Mouse (Mus musculus) left cerebral cortex, adult 18-20 months (tissue): Measurements from ENCODE around the gene Eddm3b. TPM values are rescaled to one million over a fixed set of nuclear protein-coding genes. Genes with fewer than 3 reads are reported as not detected.
"Not testable (repeated sequence)": the region's sequence is repeated elsewhere in the genome, so short reads cannot be mapped to it uniquely, and the experiment has no call there.

Experiments used
- DNase-seq, 2 experiments: peaks; one replicate each; pipeline ENCODE4 v3.0.0; 2021 to 2022; ENCODE audit warnings: low spot score in 2 of 2, mixed read lengths in 1 of 2
- total RNA-seq, 2 experiments: library from RNA; stranded (reverse); gene quantifications; 2 replicates each; pipeline ENCODE4 v1.2.3; 2021

The Eddm3b gene
- total RNA-seq, 2 experiments from 2014 or later = not detected

DNA sequence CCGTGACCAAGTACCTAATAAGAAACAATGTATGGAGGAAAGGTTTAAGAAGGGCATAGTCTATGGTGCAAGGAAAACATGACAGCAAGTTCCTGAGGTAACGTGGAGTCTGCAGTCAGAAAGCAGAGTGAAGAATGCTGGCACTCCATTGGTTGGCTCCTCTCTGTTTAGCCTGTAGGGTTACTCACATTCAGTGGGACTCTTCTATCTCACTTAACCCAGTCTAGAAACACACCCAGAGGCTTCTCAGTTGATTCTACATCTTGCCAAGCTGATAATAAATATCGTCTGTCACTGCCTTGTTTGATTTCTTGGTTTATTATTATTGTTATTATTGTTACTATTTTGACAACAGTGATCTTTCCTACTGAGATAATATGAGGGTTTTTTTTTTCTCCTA lies 28.3 kb downstream of the Eddm3b start:
- DNase-seq = no peak

DNA sequence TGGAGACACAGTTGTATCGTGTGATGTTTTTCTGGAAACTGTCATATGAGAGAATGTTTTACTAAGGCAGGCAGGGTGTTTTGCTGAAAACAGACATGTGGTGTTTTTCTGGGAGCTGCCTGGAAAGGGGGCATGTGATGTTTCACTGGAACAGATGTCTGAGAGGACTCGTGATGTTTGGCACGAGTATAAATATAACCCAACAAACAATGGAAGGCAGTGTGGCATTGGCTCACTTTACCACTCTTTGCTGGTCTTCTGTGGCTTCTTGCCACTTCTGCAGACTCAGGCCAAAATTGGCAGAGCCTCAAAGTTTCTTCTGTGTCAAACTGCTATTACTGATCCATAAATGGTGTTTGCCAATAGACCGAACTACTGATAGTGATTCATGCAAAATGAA lies 29.1 kb downstream of the Eddm3b start:
- peak in 1 of 2 experiments; percentile 7 for DNase-seq

DNA sequence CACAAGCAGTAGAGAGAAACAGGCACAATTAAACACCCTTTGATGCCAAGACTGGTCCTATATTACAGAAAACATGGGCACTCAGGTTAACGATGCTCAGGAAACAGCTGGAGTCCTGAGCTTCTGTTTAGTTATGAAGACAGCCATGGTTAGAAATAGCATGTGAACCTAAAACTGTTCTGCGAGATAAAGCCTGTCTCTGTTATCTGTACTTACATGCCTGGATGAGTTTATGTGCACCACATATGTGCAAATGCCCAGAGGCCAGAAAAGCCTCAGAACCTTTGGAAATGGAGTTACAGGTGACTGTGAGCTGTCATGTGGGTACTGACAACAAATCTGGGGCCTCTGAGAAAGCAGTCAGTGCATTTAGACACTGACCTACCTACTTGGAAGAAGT lies 29.7 kb downstream of the Eddm3b start:
- DNase-seq = no peak

DNA sequence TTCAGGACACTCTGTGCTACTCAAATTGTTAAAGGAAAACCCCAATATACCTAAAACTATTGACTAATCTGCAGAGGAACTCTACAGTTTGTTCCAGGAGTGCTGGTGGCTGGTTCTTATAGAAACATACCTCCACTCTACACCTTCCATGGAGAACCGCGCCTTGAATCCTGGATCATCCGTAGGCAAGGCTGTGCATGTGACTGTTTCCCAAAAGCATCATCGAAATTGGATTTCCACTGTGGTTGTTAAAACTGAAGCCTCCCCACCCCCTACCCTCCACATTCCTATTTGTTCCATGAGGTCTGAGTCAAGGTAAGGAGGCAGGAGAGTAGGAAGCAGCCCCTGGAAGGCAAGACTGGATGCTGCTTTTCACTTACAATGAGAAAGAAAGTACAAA lies 30.2 kb downstream of the Eddm3b start:
- no peak for DNase-seq

DNA sequence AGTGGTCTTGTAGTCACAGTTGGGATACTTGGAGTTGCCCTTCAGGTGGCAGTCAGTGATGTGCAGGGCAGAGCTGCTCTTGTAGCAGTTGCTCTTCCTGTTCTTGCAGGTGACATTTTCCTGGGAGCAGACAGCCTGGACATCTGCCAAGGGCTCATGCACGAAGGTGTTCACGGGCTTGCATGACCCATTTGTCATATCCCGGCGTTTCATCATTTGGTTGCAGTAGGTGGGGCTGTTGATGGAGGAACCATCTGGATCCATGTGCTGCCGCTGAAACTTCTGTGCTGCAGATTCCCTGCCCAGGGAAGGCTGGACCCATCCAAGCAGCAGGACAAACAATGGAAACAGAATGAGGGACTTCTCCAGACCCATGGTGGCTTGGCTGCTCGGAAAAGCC lies 31.3 kb downstream of the Eddm3b start:
- no peak for DNase-seq

DNA sequence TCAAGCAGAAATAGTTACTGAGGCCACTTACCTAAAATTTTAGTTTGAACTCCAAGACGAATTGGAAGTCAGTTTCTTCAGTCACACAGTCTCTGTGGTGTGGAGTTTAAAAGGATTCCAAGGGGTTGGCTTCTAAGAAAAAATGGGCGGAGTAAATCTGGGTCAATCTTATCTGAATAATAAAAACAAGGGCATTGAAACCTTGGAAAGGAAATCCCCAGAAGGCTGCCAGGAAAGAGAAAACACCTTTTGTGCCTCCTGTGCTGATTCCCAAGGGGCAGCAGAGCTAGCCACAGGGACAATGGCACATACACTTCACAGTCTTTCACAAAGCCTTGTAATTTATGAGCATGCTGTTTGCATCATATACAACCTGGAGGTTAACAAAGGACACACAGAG lies 32.5 kb downstream of the Eddm3b start, which contains the start of gene Rnase1:
TSS of gene Rnase1 (minus strand) at position 101 of the 400 bp plus-strand sequence.
- no peak for DNase-seq

DNA sequence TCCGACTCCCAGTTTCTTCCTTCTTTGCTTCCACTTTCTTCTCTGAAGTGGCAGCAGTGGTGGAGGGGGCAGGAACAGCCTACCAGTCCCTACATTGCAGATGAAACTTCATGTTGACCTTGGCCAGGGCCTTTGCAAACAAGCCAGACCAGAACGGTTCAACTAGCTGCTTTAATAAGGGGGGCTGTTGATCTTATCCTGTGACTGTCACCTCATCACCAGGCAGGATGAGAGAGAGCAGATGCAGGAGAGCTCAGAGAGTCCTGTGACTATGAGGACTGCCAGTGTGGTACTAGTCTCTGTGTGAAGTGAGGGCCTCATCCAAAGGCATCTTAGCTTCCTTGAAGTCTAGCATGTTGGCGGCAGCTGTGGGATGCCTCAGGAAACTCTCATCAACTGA lies 33.8 kb downstream of the Eddm3b start:
- no peak for DNase-seq

DNA sequence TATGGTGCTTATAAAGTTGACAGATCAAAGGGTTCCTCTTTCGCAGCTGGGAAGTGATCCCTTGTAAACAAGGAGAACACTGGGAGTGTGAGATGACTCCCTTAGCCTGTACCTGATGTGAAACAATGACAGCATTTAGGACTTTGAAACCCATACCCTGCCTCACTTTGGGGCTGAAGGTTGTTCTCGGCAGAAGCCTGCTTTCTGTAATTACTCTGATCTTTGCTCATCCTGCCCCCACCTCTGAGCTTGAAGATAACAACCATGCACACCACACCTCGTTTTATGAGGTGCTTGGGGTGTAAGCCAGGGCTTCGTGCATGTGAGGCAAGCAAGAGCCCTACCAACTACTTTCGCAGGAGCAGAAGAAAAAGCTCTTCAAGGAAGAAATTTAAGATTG lies 34.9 kb downstream of the Eddm3b start:
- no peak for DNase-seq

DNA sequence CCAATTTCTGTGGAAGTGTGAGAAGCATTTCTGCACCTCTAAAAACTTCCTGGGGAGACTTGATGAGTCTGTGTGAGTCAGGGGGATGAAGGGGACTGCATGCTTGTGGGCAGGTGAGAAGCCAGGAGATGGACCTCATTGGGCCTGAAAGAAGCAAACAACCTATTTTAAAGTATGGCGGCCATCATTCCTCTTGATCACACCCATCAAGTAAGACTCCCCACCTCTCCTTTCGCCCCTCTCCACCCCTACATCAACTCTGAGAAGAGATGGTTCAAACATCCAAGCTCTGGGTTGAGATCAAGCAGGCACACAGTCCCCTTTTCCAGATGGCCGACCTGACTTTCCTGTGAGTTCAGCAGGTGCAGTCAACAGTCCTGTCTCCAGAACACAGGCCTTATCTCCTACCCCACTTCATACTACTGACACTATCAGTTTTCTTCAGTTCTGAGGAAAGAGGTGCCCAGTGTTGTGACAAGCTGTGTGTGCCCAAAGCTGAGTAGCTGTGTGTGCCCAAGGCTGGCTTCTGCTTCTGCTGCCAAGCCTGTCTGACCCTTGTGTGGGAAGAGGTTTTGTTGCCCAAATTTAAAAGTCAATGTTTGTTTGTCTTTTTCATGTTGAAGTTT lies 36.1 kb downstream of the Eddm3b start:
- no peak for DNase-seq

DNA sequence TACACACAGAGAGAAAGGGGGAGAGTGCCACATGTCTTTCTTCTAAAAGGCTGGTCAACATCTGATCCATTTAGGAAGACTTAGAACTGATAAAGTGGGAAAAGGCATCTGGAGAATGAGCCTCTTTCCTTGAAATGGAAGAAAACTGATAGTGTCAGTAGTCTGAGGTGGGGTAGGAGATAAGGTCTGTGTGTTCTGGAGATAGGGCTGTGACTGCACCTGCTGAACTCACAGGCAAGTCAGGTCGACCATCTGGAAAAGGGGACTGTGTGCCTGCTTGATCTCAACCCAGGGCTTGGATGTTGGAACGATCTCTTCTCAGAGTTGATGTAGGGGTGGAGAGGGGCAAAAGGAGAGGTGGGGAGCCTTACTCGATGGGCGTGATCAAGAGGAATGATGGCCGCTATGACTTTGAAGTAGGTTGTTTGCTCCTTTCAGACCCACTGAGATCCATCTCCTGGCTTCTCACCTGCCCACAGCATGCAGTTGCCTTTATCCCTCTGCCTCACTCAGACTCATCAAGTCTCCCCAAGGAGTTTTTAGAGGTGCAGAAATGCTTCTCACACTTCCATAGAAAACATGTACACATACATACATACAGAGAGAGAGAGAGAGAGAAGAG lies 38.1 kb downstream of the Eddm3b start:
- no peak for DNase-seq

DNA sequence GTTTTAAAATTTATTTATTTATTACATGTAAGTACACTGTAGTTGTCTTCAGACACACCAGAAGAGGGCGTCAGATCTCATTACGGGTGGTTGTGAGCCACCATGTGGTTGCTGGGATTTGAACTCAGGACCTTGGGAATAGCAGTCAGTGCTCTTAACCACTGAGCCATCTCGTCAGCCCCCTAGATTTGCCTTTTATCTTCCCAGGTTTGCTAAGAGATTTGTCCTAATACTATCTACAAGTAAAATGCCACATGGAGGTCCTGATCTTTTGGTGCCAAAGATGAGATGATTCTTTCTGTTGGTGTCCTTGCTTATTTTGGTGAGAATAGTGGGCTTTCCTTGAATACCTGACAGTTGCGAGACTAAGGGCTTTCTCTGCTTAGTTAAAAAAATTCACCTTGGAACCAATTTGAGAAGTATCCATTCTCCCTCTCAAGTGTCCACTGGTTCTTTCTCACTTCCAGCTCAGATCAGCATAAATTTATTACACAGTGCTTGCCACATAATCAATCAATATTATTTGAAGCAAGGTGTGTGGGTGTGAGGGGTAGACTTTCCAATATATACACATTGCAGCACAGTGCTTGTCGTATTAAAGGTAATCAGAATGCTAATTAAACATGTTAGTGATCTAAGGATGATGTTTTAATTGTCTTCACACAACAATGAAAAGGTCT lies 42.0 kb downstream of the Eddm3b start:
- no peak for DNase-seq

DNA sequence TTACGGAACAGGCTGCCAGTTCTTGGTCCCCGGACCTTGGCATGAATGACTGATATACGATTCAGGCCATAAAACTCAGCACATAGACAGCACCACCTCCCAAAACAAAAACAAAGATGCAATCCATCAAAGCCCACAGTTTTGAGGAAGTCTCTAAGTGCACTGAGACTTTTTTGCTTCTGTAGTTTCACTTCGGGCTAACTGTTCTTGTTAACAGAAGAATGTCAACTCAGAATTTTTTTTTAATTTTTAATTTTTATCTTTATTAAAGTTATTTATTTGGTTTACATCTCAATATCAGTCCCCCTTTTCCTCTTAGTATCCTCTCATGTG lies 42.5 kb downstream of the Eddm3b start:
- DNase-seq = no peak

DNA sequence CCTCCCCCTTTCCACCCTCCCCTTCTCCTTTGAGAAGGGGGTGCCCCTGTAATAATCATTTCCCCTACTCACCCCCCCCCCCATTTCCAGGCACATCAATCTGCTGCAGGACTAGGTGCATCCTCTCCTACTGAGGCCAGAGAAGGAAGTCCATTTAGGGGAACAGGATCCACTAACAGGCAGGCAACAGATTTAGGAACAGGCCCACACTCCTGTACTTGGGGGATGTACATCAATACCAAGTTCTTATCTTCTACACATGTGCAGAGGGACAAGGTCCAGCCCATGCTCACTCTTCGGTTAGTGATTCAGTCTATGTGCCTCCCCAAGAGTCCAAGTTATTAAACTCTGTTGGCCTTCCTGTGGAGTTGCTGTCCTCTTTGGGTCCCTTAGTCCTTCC lies 42.8 kb downstream of the Eddm3b start:
- DNase-seq = no peak

DNA sequence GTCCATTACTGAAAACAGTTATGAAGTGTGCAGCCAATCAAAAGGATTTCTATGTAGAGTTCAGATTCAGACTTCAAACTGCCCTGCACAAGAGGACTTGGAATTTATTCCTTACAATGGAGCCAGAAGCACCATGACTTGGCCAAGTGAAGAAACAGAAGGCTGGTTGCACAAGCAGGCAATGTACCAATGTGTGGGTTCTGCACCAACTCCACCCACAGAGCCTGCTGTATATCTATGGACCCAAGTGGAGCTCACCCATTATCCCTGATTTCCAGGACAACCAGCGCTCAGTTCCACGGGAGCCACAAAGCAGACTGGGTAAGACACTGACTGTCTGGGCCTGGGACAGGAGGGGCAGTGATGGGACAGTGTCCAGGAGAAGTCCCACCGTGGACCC lies 47.8 kb downstream of the Eddm3b start, which contains the start of gene Rnase2b:
TSS of gene Rnase2b (plus strand) at position 285 of the 400 bp plus-strand sequence.
- peak in 1 of 2 experiments; percentile 13 for DNase-seq

DNA sequence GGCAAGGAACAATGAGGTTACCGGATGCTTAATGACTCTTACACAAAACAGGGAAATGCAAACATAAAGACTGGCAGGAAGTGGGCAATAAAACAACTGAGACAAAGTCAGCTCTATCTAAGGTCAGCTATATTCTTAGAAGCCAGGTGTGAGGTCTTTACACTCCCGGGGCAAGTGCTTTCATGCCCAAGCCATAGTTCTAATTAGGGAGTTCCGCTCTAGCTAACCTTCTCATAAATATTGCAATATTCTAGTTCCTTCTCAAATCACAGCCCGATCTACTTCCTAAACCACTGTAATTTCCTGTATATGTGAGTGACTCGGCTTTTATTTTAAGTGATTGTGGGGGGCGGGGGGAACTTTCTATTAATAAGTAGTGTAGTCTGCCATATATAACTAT lies 49.1 kb downstream of the Eddm3b start:
- DNase-seq = not testable (repeated sequence)

DNA sequence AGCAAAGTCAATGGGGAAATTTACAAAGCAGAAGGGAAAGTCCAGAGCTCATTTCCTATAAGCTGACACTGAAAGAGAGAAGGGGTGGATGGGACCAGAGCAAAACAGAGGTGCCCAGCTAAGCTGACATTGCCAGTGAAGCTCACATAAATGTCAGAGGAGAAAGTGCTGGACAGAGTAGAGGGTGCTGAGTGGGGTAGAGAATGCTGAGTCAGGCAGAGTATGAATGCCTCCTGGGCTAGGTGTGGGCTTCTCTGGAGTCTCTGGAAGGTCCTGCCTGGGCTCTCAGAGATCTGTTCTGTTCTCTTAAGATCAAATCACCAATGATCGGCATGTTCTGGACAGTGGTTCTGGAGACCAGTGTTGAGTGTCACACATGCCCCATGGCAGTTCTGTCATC lies 51.2 kb downstream of the Eddm3b start:
- no peak for DNase-seq

DNA sequence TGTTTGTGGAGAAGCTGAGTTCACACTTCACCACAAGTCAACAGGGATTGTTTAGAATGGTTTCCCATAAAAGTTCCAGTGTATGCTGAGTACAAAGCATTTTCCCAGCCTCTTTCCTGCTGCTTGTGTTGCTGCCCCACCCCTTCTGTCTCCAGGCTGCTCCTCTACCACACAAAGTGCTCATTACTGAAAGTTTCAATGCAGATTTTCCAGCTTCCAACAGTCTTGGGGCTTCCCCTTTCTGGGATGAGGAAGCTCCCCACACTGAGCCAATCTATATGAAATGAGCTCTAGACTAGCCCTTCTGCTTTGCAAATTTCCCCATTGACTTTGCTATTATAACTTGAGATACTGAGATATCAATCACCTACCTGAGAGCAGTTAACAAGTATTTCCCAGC lies 51.8 kb downstream of the Eddm3b start:
- no peak for DNase-seq

Other genes starting within 250 kb of the Eddm3b start
- gene Tep1, start 243.9 kb upstream of the Eddm3b start, total RNA-seq = 1 to 10 TPM; 2.6 to 4.6 TPM
- gene Klhl33, start 216.9 kb upstream of the Eddm3b start, total RNA-seq = 1 to 10 TPM; 5.6 to 6.5 TPM
- 10 to 100 TPM; 30.9 to 35.2 TPM for gene Osgep, start 189.5 kb upstream of the Eddm3b start, total RNA-seq
- 10 to 100 TPM; 57.7 to 61.6 TPM for gene Apex1, start 189.5 kb upstream of the Eddm3b start, total RNA-seq
- gene Pip4p1, start 183.6 kb upstream of the Eddm3b start, total RNA-seq = 100 to 1,000 TPM in 1 of 2 experiments, 10 to 100 TPM in 1; 92.3 to 102 TPM
- 10 to 100 TPM; 13.7 to 16.4 TPM for gene Pnp, start 183.3 kb upstream of the Eddm3b start, total RNA-seq
- gene Gm49342, start 169.9 kb upstream of the Eddm3b start, total RNA-seq = 10 to 100 TPM in 1 of 2 experiments, 1 to 10 TPM in 1; 5.3 to 10.1 TPM
- gene Pnp2, start 158.4 kb upstream of the Eddm3b start, total RNA-seq = 1 to 10 TPM in 1 of 2 experiments, under 1 TPM in 1; 0.46 to 1.1 TPM
- under 1 TPM in 1 of 2 experiments, not detected in 1; 0.30 TPM for gene Rnase10, start 106.7 kb upstream of the Eddm3b start, total RNA-seq
- gene Rnase9, start 72.6 kb upstream of the Eddm3b start, total RNA-seq = not detected
- not detected for gene Rnase11, start 64.3 kb upstream of the Eddm3b start, total RNA-seq
- gene Rnase12, start 56.8 kb upstream of the Eddm3b start, total RNA-seq = not detected
- not detected for gene Olfr750, start 40.0 kb upstream of the Eddm3b start, total RNA-seq
- 10 to 100 TPM; 16.5 to 18.1 TPM for gene Rnase4, start 23.3 kb upstream of the Eddm3b start, total RNA-seq
- gene Ang, start 23.3 kb upstream of the Eddm3b start, total RNA-seq = 1 to 10 TPM; 4.0 to 4.3 TPM
- gene Rnase6, start 9.5 kb downstream of the Eddm3b start, total RNA-seq = not detected
- 1 to 10 TPM in 1 of 2 experiments, under 1 TPM in 1; 0.63 to 1.1 TPM for gene Rnase1, start 32.4 kb downstream of the Eddm3b start, total RNA-seq
- gene Rnase2b, start 47.8 kb downstream of the Eddm3b start, total RNA-seq = not detected
- not detected for gene Ang2, start 84.7 kb downstream of the Eddm3b start, total RNA-seq
- not detected for gene Ear14, start 89.0 kb downstream of the Eddm3b start, total RNA-seq
- gene Rnase2a, start 141.7 kb downstream of the Eddm3b start, total RNA-seq = not detected
- gene Gm7247, start 247.3 kb downstream of the Eddm3b start, total RNA-seq = not detected